Mouse (Mus musculus): ENCODE results near the gene Nudcd2.

- TF ChIP-seq POLR2A (IDR thresholded peaks at IDR 0.05; ENCODE audit: extremely low read depth, insufficient read depth, low read length) (no peak), CTCF (IDR thresholded peaks at IDR 0.05; ENCODE audit: extremely low read depth, insufficient read depth, low read length) (no peak)
Observed at GRCm38 (mm10) chr11:40781857-40782256, 48.4 kb downstream of the Nudcd2 start.
